Mouse (Mus musculus) cortical plate, adult 2 months (tissue): ENCODE results near the gene Slc25a27.

Experiments
- CTCF ChIP-seq: fragments of 200-500 bp; IDR thresholded peaks from 2 replicates; pipeline ENCODE4 v1.5.1; 2011; ENCODE audit warnings: mild to moderate bottlenecking, control low read depth, low read length; ENCODE audit not compliant: insufficient read depth; ENCODE audit errors: extremely low read depth
- POLR2A ChIP-seq: fragments of 200-500 bp; IDR thresholded peaks from 2 replicates; pipeline ENCODE4 v1.6.1; 2011; ENCODE audit warnings: mild to moderate bottlenecking, low read length, control low read depth; ENCODE audit not compliant: insufficient read depth; ENCODE audit errors: extremely low read depth

GRCm38 (mm10) chr17:43666576-43667289 is at the start of gene Slc25a27:
- TF ChIP-seq POLR2A (no peak), CTCF (no peak)
